Mouse (Mus musculus) small intestine, adult 2 months (tissue): ENCODE results near the gene Tmem63b. TPM values are rescaled to one million over a fixed set of nuclear protein-coding genes. Genes with fewer than 3 reads are reported as not detected.

Experiments
- H3K27ac ChIP-seq: fragments of 200-500 bp; 2 replicates; pipeline ENCODE4 v1.5.1; 2012; ENCODE audit warnings: low read depth, low read length, control low read depth, inconsistent platforms; ENCODE audit not compliant: insufficient read depth
- H3K27me3 ChIP-seq: fragments of 200-500 bp; 2 replicates; pipeline ENCODE4 v1.6.1; 2012; ENCODE audit warnings: mild to moderate bottlenecking, moderate library complexity, low read length, inconsistent platforms; ENCODE audit not compliant: control insufficient read depth, insufficient read depth
- H3K36me3 ChIP-seq: fragments of 200-500 bp; 2 replicates; pipeline ENCODE4 v1.6.1; 2012; ENCODE audit warnings: mild to moderate bottlenecking, low read length, control low read depth, inconsistent platforms; ENCODE audit not compliant: control insufficient read depth, insufficient read depth
- H3K4me1 ChIP-seq: fragments of 200-500 bp; 2 replicates; pipeline ENCODE4 v1.6.1; 2012; ENCODE audit warnings: low read length, inconsistent platforms, mixed read lengths; ENCODE audit not compliant: control insufficient read depth, insufficient read depth, insufficient read length
- H3K4me3 ChIP-seq: fragments of 200-500 bp; 2 replicates; pipeline ENCODE4 v1.5.1; 2012; ENCODE audit warnings: low read depth, mild to moderate bottlenecking, control low read depth, inconsistent platforms, low read length, moderate library complexity
- CTCF ChIP-seq: fragments of 200-500 bp; IDR thresholded peaks from 2 replicates; pipeline ENCODE4 v1.5.1; 2012; ENCODE audit warnings: low read depth, mild to moderate bottlenecking, control low read depth, inconsistent platforms, low read length, moderate library complexity, mixed read lengths; ENCODE audit not compliant: insufficient replicate concordance, insufficient read length; ENCODE audit errors: extremely low read depth
- POLR2A ChIP-seq: fragments of 200-500 bp; IDR thresholded peaks from 2 replicates; pipeline ENCODE4 v1.6.1; 2012; ENCODE audit warnings: low read depth, mild to moderate bottlenecking, control low read depth, inconsistent platforms, low read length, moderate library complexity
- WGBS: fragments of 180-500 bp; shearing (Covaris S2); methylation state at CpG from one replicate; pipeline ENCODE4 v1.1.7; 2018; 5-methylcytosine and 5-hydroxymethylcytosine counted together
- polyA plus RNA-seq: library from polyadenylated mRNA; depleted of rRNA; stranded (reverse); fragments of >200 nt; gene quantifications from 2 replicates; pipeline ENCODE4 v1.2.3, GENCODE M21; 2012

Tmem63b gene
- polyA plus RNA-seq, 1 experiment = 65.0 TPM

DNA sequence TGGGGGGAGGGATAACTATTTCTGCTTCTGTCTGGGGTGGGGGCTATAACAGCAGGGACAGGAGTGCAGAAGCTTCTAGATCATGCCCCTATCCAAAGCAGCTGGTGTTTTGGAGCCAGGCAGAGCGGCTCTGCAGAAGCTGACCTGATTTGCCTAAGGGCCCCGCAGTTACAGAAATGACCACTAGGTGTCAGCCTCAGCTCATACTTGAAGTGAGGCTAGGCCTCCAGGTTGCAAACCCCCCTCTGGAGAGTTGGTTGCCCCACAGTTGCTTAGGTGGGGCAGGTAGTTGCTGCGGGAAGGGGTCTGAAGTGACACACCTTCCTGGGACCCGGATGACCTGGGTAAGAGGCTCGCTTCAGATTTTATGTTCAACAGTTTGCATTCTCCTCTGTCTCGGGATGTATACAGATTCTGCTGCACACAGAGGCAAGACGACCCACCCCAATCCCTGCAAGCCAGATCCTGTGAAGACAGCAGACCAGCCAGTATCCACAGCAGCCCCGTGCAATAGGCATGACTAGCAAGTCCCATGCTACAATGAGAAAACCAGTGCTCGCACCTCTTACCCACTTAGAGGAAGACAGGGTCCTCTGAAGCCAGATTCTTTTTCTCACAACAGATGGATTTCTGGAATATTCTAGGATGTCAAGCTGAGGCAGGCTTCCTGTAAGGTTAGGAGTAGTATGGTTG, 44.6 kb upstream of the Tmem63b start:
- Histone ChIP-seq H3K27me3 (no peaks in the 10 kb centered on the region; the same call in 1 of the 2 replicates), H3K27ac (no peak overlapping the region), H3K36me3 (no peaks in the 10 kb centered on the region), H3K4me3 (no peak overlapping the region), H3K4me1 (peaks cover 20% of the 10 kb centered on the region)
- 30% methylated on average over 9 of the region's 9 CpGs for WGBS
- TF ChIP-seq CTCF (peak; percentile 93; the same call in 1 of the 2 replicates), POLR2A (no peak)

DNA sequence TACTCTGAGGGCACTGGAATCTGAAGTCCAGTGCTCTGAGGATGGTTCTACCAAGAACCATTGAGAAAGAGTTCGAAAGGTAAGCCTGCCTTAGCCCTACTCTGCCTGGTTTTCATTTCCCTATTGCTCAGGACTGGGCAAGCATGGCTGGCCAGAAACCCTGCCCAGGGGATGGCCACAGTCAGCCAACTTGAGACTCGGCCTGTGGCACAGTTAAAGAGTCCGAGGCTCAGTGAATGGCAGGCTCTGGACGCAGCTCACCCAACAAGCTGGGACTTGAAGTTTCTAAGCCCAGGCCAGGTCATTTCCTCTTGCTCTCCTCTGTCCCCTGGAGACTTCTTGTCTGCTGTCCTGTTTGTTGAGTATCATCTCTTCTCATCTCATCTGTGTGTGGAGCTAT, 44.0 kb upstream of the Tmem63b start:
- H3K36me3 ChIP-seq = no peaks in the 10 kb centered on the region
- 93% methylated on average over 4 of the region's 4 CpGs for WGBS
- TF ChIP-seq CTCF = no peak
- TF ChIP-seq POLR2A = no peak

DNA sequence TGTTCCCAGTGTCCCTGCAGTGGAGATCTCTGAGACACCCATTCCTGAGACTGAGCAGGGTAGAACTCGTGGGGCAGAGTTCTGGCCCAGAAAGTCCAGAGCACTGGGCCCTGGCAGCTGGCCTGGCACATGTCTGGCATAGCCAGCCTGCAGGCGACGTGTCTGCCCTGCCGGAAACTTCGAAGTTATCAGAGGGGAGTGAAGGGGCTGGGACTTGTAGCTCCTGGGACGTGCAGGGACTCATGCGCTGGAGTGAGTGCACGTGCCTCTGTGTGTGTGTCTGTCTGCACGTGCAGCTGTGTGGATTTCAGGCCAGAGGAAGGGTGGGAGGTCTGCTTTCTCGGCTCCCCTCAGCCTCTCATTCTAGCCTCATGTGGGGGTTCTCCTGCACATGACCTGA, 42.7 kb upstream of the Tmem63b start:
- Histone ChIP-seq H3K27ac (no peak overlapping the region), H3K27me3 (no peaks in the 10 kb centered on the region; the same call in 1 of the 2 replicates), H3K36me3 (no peaks in the 10 kb centered on the region), H3K4me3 (no peak overlapping the region), H3K4me1 (peaks cover 14% of the 10 kb centered on the region)
- TF ChIP-seq CTCF = no peak
- TF ChIP-seq POLR2A = no peak
- 84% methylated on average over 10 of the region's 10 CpGs for WGBS

More for the DNA sequence above, 44.0 kb upstream of the Tmem63b start:
- no peaks in the 10 kb centered on the region; the same call in 1 of the 2 replicates for H3K27me3 ChIP-seq
- H3K4me1 ChIP-seq = peaks cover 23% of the 10 kb centered on the region
- H3K27ac ChIP-seq = no peak overlapping the region
- no peak overlapping the region for H3K4me3 ChIP-seq

DNA sequence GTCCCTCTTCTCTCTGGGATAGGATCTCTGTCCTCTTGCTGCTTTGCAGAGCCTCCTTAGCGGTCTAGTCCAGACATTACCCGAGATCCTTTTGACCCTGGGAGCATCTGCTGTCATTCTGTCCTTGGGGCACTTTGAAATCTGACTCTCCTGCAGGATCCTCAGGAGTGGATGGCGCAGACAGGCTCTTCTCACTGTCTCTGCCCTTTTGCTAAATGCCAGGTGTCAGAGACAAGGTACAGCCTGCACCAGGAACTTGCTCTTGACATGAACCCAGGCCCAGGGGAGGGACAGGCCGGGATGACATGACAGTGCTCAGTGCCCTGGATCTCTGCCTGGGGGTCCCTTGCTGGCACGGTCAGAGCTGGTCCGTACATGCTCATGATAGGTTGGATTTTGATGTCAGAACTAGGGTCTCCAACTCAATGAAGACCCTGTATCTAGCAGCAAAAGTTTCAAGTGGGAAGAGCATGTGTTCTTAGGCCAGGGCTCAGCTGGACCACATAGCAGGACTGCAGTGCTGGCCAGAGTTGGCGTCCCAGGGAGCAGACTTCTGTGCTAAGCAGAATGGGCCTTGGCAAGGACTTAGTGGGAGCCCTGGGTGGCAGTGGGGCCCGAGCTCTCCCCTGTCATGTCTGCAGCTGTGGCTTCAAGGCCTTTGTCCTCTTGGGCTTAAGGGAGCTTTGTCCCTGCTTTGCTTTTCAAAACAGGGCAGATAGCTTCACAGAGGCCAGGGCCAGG, 41.4 kb upstream of the Tmem63b start:
- WGBS = 85% methylated on average over 8 of the region's 8 CpGs

DNA sequence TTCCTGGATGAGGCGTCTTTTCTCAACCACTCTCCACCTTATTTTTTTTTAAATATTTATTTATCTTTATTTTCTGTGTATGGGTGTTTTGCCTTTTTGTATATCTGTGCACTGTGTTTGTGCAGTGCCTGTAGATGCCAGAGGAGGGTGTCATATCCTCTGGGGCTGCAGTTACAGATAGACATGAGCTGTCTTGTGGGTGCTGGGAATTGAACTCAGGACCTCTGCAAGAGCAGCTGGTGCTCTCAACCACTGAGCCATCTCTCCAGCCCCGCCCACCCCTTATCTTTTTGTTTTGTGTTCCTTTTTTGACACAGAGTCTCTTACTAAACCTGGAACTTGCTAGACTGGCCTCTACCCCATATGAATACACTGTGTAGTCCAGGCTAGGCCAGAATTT, 40.8 kb upstream of the Tmem63b start:
- H3K27ac ChIP-seq = no peak overlapping the region
- TF ChIP-seq CTCF (no peak), POLR2A (no peak)
- peaks cover 11% of the 10 kb centered on the region for H3K4me1 ChIP-seq
- H3K27me3 ChIP-seq = no peaks in the 10 kb centered on the region
- H3K4me3 ChIP-seq = no peak overlapping the region
- no peaks in the 10 kb centered on the region for H3K36me3 ChIP-seq
- WGBS = 86% methylated on average over 2 of the region's 2 CpGs

More for the DNA sequence above, 41.4 kb upstream of the Tmem63b start:
- H3K4me1 ChIP-seq = peaks cover 11% of the 10 kb centered on the region
- H3K27me3 ChIP-seq = no peaks in the 10 kb centered on the region; the same call in 1 of the 2 replicates
- TF ChIP-seq CTCF (no peak), POLR2A (no peak)
- no peak overlapping the region for H3K4me3 ChIP-seq
- no peak overlapping the region for H3K27ac ChIP-seq
- no peaks in the 10 kb centered on the region for H3K36me3 ChIP-seq

DNA sequence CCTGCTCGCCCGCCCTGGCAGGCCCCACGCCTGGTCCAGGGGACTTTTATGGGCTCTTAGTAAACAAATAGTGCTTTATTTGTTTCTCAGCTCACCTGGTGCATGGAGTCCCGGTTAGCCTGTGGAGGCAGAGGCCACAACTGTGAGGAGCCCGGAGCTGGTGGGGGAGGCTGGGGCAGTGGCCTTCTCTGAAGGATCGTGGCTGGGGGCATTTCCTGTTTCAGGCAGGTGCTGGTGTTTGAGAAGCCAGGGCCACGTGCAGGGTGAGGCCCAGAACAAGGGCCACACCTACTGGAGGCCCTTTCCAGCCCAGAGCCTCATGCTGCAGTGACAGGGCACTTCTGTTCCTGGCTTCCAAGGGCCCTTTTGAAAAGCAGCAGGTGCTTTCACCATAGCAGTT, 39.5 kb upstream of the Tmem63b start:
- H3K36me3 ChIP-seq = no peaks in the 10 kb centered on the region
- TF ChIP-seq POLR2A (no peak), CTCF (no peak)
- H3K4me3 ChIP-seq = no peak overlapping the region
- peak overlapping the region; percentile 6; the same call in 1 of the 2 replicates for H3K27ac ChIP-seq
- peaks cover 11% of the 10 kb centered on the region for H3K4me1 ChIP-seq
- WGBS = 19% methylated on average over 7 of the region's 7 CpGs
- no peaks in the 10 kb centered on the region for H3K27me3 ChIP-seq

DNA sequence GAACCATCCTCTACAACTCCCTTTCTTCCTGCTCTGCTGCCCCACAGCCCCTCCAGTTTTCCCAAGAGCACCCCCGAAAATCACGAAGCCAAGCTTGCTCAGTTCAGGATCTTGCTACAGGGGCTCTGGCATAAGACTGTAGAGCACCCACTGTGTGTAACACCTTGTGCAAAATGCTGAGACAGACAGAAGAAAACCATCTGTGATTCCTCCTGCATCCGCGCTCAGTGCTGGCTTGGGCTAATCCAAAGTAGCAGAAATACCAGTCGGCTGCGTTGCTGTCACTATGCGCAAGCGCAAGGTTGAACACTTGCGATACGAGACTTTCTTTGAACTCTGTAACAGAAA, 37.8 kb upstream of the Tmem63b start:
- TF ChIP-seq POLR2A = no peak
- TF ChIP-seq CTCF = no peak
- no peak overlapping the region for H3K27ac ChIP-seq
- H3K4me3 ChIP-seq = no peak overlapping the region
- WGBS = 94% methylated on average over 10 of the region's 10 CpGs
- H3K27me3 ChIP-seq = no peaks in the 10 kb centered on the region
- H3K36me3 ChIP-seq = no peaks in the 10 kb centered on the region
- H3K4me1 ChIP-seq = peaks cover 11% of the 10 kb centered on the region
